Mouse (Mus musculus): Measurements from ENCODE around the gene Cab39l. TPM values are rescaled to one million over a fixed set of nuclear protein-coding genes. Genes with fewer than 3 reads are reported as not detected.

The Cab39l gene
- polyA plus RNA-seq, 1 experiment from 2014 or later, result 25.1 TPM

- H3K27me3 ChIP-seq, result no peaks in the 10 kb centered on the region
- ATAC-seq (ENCODE audit: insufficient read depth), result no peak
- H3K27ac ChIP-seq (replicated peaks), result no peak overlapping the region
- no peaks in the 10 kb centered on the region for H3K4me1 ChIP-seq (replicated peaks)
- no peak overlapping the region for H3K9ac ChIP-seq
- 69% methylated on average over 4 of the region's 4 CpGs for WGBS (ENCODE audit: insufficient replicate concordance)
- no peak overlapping the region for H3K4me2 ChIP-seq
- no peaks in the 10 kb centered on the region for H3K9me3 ChIP-seq (replicated peaks)
- peaks cover 12% of the 10 kb centered on the region; the same call in 1 of the 2 replicates for H3K36me3 ChIP-seq (replicated peaks)
- no peak overlapping the region for H3K4me3 ChIP-seq (replicated peaks)
Measured at GRCm38 (mm10) chr14:59506139-59506538, 65.4 kb downstream of the Cab39l start.

- Histone ChIP-seq H3K9me3 (replicated peaks) (no peaks in the 10 kb centered on the region), H3K36me3 (replicated peaks) (0 out of 2 replicates have a peak, but pooled peaks cover 6% of the 10 kb centered on the region), H3K27ac (replicated peaks) (no peak overlapping the region), H3K4me2 (no peak overlapping the region), H3K4me1 (replicated peaks) (no peaks in the 10 kb centered on the region), H3K4me3 (replicated peaks) (no peak overlapping the region), H3K9ac (no peak overlapping the region), H3K27me3 (no peaks in the 10 kb centered on the region)
- WGBS (ENCODE audit: insufficient replicate concordance), result 73% methylated on average over 6 of the region's 6 CpGs
- ATAC-seq (ENCODE audit: insufficient read depth), result no peak
Measured at GRCm38 (mm10) chr14:59513922-59514444, 73.2 kb downstream of the Cab39l start.

- no peak for ATAC-seq (ENCODE audit: insufficient read depth)
- Histone ChIP-seq H3K4me3 (replicated peaks) (no peak overlapping the region), H3K4me2 (no peak overlapping the region), H3K4me1 (replicated peaks) (no peaks in the 10 kb centered on the region), H3K9ac (no peak overlapping the region), H3K9me3 (replicated peaks) (no peaks in the 10 kb centered on the region), H3K27ac (replicated peaks) (no peak overlapping the region), H3K27me3 (no peaks in the 10 kb centered on the region), H3K36me3 (replicated peaks) (0 out of 2 replicates have a peak, but pooled peaks cover 10% of the 10 kb centered on the region)
- WGBS (ENCODE audit: insufficient replicate concordance), result 33% methylated on average over 5 of the region's 5 CpGs
Measured at GRCm38 (mm10) chr14:59525843-59526242, 85.1 kb downstream of the Cab39l start.

GRCm38 (mm10) chr14:59530801-59531200, 90.0 kb downstream of the Cab39l start:
- Histone ChIP-seq H3K4me2 (no peak overlapping the region), H3K9me3 (replicated peaks) (no peaks in the 10 kb centered on the region), H3K36me3 (replicated peaks) (0 out of 2 replicates have a peak, but pooled peaks cover 10% of the 10 kb centered on the region), H3K4me1 (replicated peaks) (peaks cover 7% of the 10 kb centered on the region; the same call in 1 of the 2 replicates), H3K27ac (replicated peaks) (no peak overlapping the region), H3K4me3 (replicated peaks) (no peak overlapping the region), H3K27me3 (no peaks in the 10 kb centered on the region), H3K9ac (no peak overlapping the region)
- no peak for ATAC-seq (ENCODE audit: insufficient read depth)
- 69% methylated on average over 1 of the region's 1 CpGs for WGBS (ENCODE audit: insufficient replicate concordance)

GRCm38 (mm10) chr14:59532986-59533385, 92.2 kb downstream of the Cab39l start:
- peak; percentile 49; the same call in 1 of the 2 replicates for ATAC-seq (ENCODE audit: insufficient read depth)
- H3K27me3 ChIP-seq, result no peaks in the 10 kb centered on the region
- H3K4me3 ChIP-seq (replicated peaks), result no peak overlapping the region
- no peaks in the 10 kb centered on the region for H3K9me3 ChIP-seq (replicated peaks)
- H3K9ac ChIP-seq, result no peak overlapping the region
- WGBS (ENCODE audit: insufficient replicate concordance), result 65% methylated on average over 1 of the region's 1 CpGs
- peak overlapping the region; percentile 42; the same call in 1 of the 2 replicates for H3K27ac ChIP-seq (replicated peaks)
- peaks cover 7% of the 10 kb centered on the region; the same call in 1 of the 2 replicates for H3K4me1 ChIP-seq (replicated peaks)
- H3K4me2 ChIP-seq, result no peak overlapping the region
- H3K36me3 ChIP-seq (replicated peaks), result 0 out of 2 replicates have a peak, but pooled peaks cover 2% of the 10 kb centered on the region

- Histone ChIP-seq H3K9me3 (replicated peaks) (no peaks in the 10 kb centered on the region), H3K27me3 (no peaks in the 10 kb centered on the region), H3K4me2 (no peak overlapping the region), H3K9ac (no peak overlapping the region), H3K36me3 (replicated peaks) (no peaks in the 10 kb centered on the region), H3K4me3 (replicated peaks) (no peak overlapping the region), H3K27ac (replicated peaks) (no peak overlapping the region), H3K4me1 (replicated peaks) (peaks cover 7% of the 10 kb centered on the region; the same call in 1 of the 2 replicates)
- ATAC-seq (ENCODE audit: insufficient read depth), result no peak
Measured at GRCm38 (mm10) chr14:59533908-59534307, 93.1 kb downstream of the Cab39l start.

- H3K4me1 ChIP-seq (replicated peaks), result peaks cover 2% of the 10 kb centered on the region; the same call in 1 of the 2 replicates
- no peak for ATAC-seq (ENCODE audit: insufficient read depth)
- H3K9ac ChIP-seq, result no peak overlapping the region
- H3K27me3 ChIP-seq, result no peaks in the 10 kb centered on the region
- H3K27ac ChIP-seq (replicated peaks), result no peak overlapping the region
- H3K4me3 ChIP-seq (replicated peaks), result no peak overlapping the region
- no peaks in the 10 kb centered on the region for H3K9me3 ChIP-seq (replicated peaks)
- no peak overlapping the region for H3K4me2 ChIP-seq
- peaks cover 10% of the 10 kb centered on the region; the same call in 1 of the 2 replicates for H3K36me3 ChIP-seq (replicated peaks)
- 75% methylated on average over 4 of the region's 4 CpGs for WGBS (ENCODE audit: insufficient replicate concordance)
Measured at GRCm38 (mm10) chr14:59537829-59538432, 97.2 kb downstream of the Cab39l start.

- Histone ChIP-seq H3K4me3 (replicated peaks) (no peak overlapping the region), H3K27ac (replicated peaks) (no peak overlapping the region), H3K36me3 (replicated peaks) (peaks cover 10% of the 10 kb centered on the region; the same call in 1 of the 2 replicates), H3K4me2 (no peak overlapping the region), H3K9me3 (replicated peaks) (no peaks in the 10 kb centered on the region), H3K27me3 (no peaks in the 10 kb centered on the region), H3K9ac (no peak overlapping the region), H3K4me1 (replicated peaks) (peaks cover 11% of the 10 kb centered on the region; the same call in 1 of the 2 replicates)
- WGBS (ENCODE audit: insufficient replicate concordance), result 77% methylated on average over 2 of the region's 2 CpGs
- no peak for ATAC-seq (ENCODE audit: insufficient read depth)
Measured at GRCm38 (mm10) chr14:59540230-59540629, 99.5 kb downstream of the Cab39l start.

GRCm38 (mm10) chr14:59540761-59541160, 100.0 kb downstream of the Cab39l start:
- Histone ChIP-seq H3K4me3 (replicated peaks) (no peak overlapping the region), H3K9ac (no peak overlapping the region), H3K36me3 (replicated peaks) (peaks cover 10% of the 10 kb centered on the region; the same call in 1 of the 2 replicates), H3K4me1 (replicated peaks) (peaks cover 11% of the 10 kb centered on the region; the same call in 1 of the 2 replicates), H3K27ac (replicated peaks) (no peak overlapping the region), H3K27me3 (no peaks in the 10 kb centered on the region), H3K9me3 (replicated peaks) (no peaks in the 10 kb centered on the region), H3K4me2 (no peak overlapping the region)
- ATAC-seq (ENCODE audit: insufficient read depth), result no peak
- 73% methylated on average over 6 of the region's 6 CpGs for WGBS (ENCODE audit: insufficient replicate concordance)

GRCm38 (mm10) chr14:59543158-59543826, 102.5 kb downstream of the Cab39l start:
- Histone ChIP-seq H3K4me1 (replicated peaks) (peaks cover 11% of the 10 kb centered on the region; the same call in 1 of the 2 replicates), H3K27me3 (no peaks in the 10 kb centered on the region), H3K9me3 (replicated peaks) (no peaks in the 10 kb centered on the region), H3K4me3 (replicated peaks) (no peak overlapping the region), H3K4me2 (no peak overlapping the region), H3K9ac (no peak overlapping the region), H3K27ac (replicated peaks) (no peak overlapping the region), H3K36me3 (replicated peaks) (peaks cover 10% of the 10 kb centered on the region; the same call in 1 of the 2 replicates)
- 68% methylated on average over 3 of the region's 3 CpGs for WGBS (ENCODE audit: insufficient replicate concordance)
- no peak for ATAC-seq (ENCODE audit: insufficient read depth)

GRCm38 (mm10) chr14:59543956-59544355, 103.2 kb downstream of the Cab39l start:
- H3K9me3 ChIP-seq (replicated peaks), result no peaks in the 10 kb centered on the region
- H3K4me1 ChIP-seq (replicated peaks), result peaks cover 11% of the 10 kb centered on the region; the same call in 1 of the 2 replicates
- H3K36me3 ChIP-seq (replicated peaks), result peaks cover 10% of the 10 kb centered on the region; the same call in 1 of the 2 replicates
- H3K27me3 ChIP-seq, result no peaks in the 10 kb centered on the region
- no peak for ATAC-seq (ENCODE audit: insufficient read depth)
- WGBS (ENCODE audit: insufficient replicate concordance), result 67% methylated on average over 5 of the region's 5 CpGs
- H3K27ac ChIP-seq (replicated peaks), result no peak overlapping the region
- no peak overlapping the region for H3K4me2 ChIP-seq
- no peak overlapping the region for H3K4me3 ChIP-seq (replicated peaks)
- H3K9ac ChIP-seq, result no peak overlapping the region
